Mouse (Mus musculus): ENCODE measurements around the gene Cdk11b. TPM values are rescaled to one million over a fixed set of nuclear protein-coding genes. Genes with fewer than 3 reads are reported as not detected.

Cdk11b gene
- polyA plus RNA-seq, 1 experiment from 2014 or later, result 60.8 TPM

Other genes with a start within 250 kb of the Cdk11b start
- 1.8 and 2.6 TPM in 2 replicates for gene Gabrd, start 226.7 kb upstream of the Cdk11b start, polyA plus RNA-seq (2015; fragmentation: Nextera tagmentation; extraction: Ambion mirVana)
- gene Cfap74, start 215.7 kb upstream of the Cdk11b start, polyA plus RNA-seq (2015; fragmentation: Nextera tagmentation; extraction: Ambion mirVana), result 3.8 and 4.3 TPM in 2 replicates
- 0.19 TPM in 1 of 2 replicates, not detected in the other for gene Tmem52, start 155.7 kb upstream of the Cdk11b start, polyA plus RNA-seq (2015; fragmentation: Nextera tagmentation; extraction: Ambion mirVana)
- 1,112 and 1,114 TPM in 2 replicates for gene Gnb1, start 133.5 kb upstream of the Cdk11b start, polyA plus RNA-seq (2015; fragmentation: Nextera tagmentation; extraction: Ambion mirVana)
- gene Nadk, start 62.5 kb upstream of the Cdk11b start, polyA plus RNA-seq (2015; fragmentation: Nextera tagmentation; extraction: Ambion mirVana), result 109 and 110 TPM in 2 replicates
- 10.9 and 12.9 TPM in 2 replicates for gene Slc35e2, start 23.4 kb upstream of the Cdk11b start, polyA plus RNA-seq (2015; fragmentation: Nextera tagmentation; extraction: Ambion mirVana)
- not detected in 2 replicates for gene Gm10563, start 20.6 kb downstream of the Cdk11b start, polyA plus RNA-seq (2015; fragmentation: Nextera tagmentation; extraction: Ambion mirVana)
- gene Mmp23, start 28.5 kb downstream of the Cdk11b start, polyA plus RNA-seq (2015; fragmentation: Nextera tagmentation; extraction: Ambion mirVana), result 2.3 and 2.6 TPM in 2 replicates
- 51.6 and 52.1 TPM in 2 replicates for gene Mib2, start 44.3 kb downstream of the Cdk11b start, polyA plus RNA-seq (2015; fragmentation: Nextera tagmentation; extraction: Ambion mirVana)
- gene Fndc10, start 69.5 kb downstream of the Cdk11b start, polyA plus RNA-seq (2015; fragmentation: Nextera tagmentation; extraction: Ambion mirVana), result 8.2 and 10.9 TPM in 2 replicates
- gene Ssu72, start 79.9 kb downstream of the Cdk11b start, polyA plus RNA-seq (2015; fragmentation: Nextera tagmentation; extraction: Ambion mirVana), result 144 and 146 TPM in 2 replicates
- 10.4 TPM in 2 replicates for gene Tmem240, start 109.9 kb downstream of the Cdk11b start, polyA plus RNA-seq (2015; fragmentation: Nextera tagmentation; extraction: Ambion mirVana)
- gene Atad3a, start 136.2 kb downstream of the Cdk11b start, polyA plus RNA-seq (2015; fragmentation: Nextera tagmentation; extraction: Ambion mirVana), result 91.0 TPM in 2 replicates
- gene Vwa1, start 149.8 kb downstream of the Cdk11b start, polyA plus RNA-seq (2015; fragmentation: Nextera tagmentation; extraction: Ambion mirVana), result 21.8 and 22.6 TPM in 2 replicates
- 0.29 and 0.60 TPM in 2 replicates for gene Tmem88b, start 161.0 kb downstream of the Cdk11b start, polyA plus RNA-seq (2015; fragmentation: Nextera tagmentation; extraction: Ambion mirVana)
- not detected in 2 replicates for gene Ankrd65, start 165.6 kb downstream of the Cdk11b start, polyA plus RNA-seq (2015; fragmentation: Nextera tagmentation; extraction: Ambion mirVana)
- gene Mrpl20, start 178.0 kb downstream of the Cdk11b start, polyA plus RNA-seq (2015; fragmentation: Nextera tagmentation; extraction: Ambion mirVana), result 228 and 244 TPM in 2 replicates
- 172 and 173 TPM in 2 replicates for gene Ccnl2, start 187.6 kb downstream of the Cdk11b start, polyA plus RNA-seq (2015; fragmentation: Nextera tagmentation; extraction: Ambion mirVana)
- 127 and 130 TPM in 2 replicates for gene Aurkaip1, start 206.4 kb downstream of the Cdk11b start, polyA plus RNA-seq (2015; fragmentation: Nextera tagmentation; extraction: Ambion mirVana)
- gene Mxra8, start 214.8 kb downstream of the Cdk11b start, polyA plus RNA-seq (2015; fragmentation: Nextera tagmentation; extraction: Ambion mirVana), result 15.0 and 19.0 TPM in 2 replicates
- 10.6 and 23.1 TPM in 2 replicates for gene Dvl1, start 222.5 kb downstream of the Cdk11b start, polyA plus RNA-seq (2015; fragmentation: Nextera tagmentation; extraction: Ambion mirVana)
- gene Tas1r3, start 238.5 kb downstream of the Cdk11b start, polyA plus RNA-seq (2015; fragmentation: Nextera tagmentation; extraction: Ambion mirVana), result 0.64 and 0.73 TPM in 2 replicates
- gene Cptp, start 244.6 kb downstream of the Cdk11b start, polyA plus RNA-seq (2015; fragmentation: Nextera tagmentation; extraction: Ambion mirVana), result 20.5 and 22.9 TPM in 2 replicates
- gene Ints11, start 244.7 kb downstream of the Cdk11b start, polyA plus RNA-seq (2015; fragmentation: Nextera tagmentation; extraction: Ambion mirVana), result 90.6 and 99.9 TPM in 2 replicates

All from forebrain, embryonic 15.5 days (tissue).